Mouse (Mus musculus) embryonic stem cell, embryonic (primary cell): ENCODE measurements around the gene Tmcc3.
"Not testable (repeated sequence)": the region's sequence is repeated elsewhere in the genome, so short reads cannot be mapped to it uniquely, and the experiment has no call there.

ENCODE experiments used
- CTCF ChIA-PET, 4 experiments: fragments of 300-600 bp in 2 of 4; fragments of 350-600 bp in 2 of 4; sonication (Branson Sonifier 250); formaldehyde crosslinking; loops; one replicate each; lab custom pipeline; 2022; ENCODE audit warnings: inconsistent platforms in 2 of 4; lab: Charles Lee
- POLR2A ChIA-PET, 4 experiments: fragments of 300-600 bp in 2 of 4; fragments of 350-600 bp in 2 of 4; sonication (Branson Sonifier 250); formaldehyde crosslinking; loops; one replicate each; lab custom pipeline; 2022; ENCODE audit warnings: antibody characterized with exemption in 4 of 4, inconsistent platforms in 1 of 4; lab: Charles Lee

Tmcc3 gene

DNA sequence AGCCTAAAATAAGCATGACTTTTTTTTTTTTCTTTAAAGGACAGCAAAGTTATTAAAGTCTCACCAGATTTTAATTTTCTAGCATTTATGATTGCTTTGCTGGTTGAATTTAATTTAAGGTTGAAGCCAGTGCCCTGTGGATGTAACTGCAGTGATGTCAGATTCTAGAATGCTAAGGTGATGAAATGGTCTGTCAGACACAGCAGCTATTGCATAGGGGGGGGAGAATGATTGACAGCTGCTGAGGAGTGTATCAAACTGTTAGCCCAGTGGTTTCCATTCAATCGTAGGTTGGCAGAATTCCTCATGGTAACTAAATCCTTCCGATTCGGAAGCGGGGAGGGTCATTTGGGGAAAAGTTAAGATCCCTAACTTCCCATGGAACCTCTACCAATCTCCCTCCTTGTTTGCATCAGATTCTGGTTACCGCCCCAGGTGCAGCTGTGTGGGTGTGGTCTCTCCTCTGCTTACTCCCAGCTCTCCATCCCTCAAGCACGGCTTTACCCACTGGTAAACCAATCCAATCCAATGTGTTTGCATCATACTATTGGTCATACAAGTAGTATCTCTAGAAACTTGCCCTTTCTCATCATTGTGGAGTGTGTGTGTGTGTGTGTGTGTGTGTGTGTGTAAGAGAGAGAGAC lies 221.5 kb downstream of the Tmcc3 start:
- ChIA-PET CTCF (interaction anchor here in 3 of 4 experiments (0.6 to 1.2 kb wide), 4 partner anchors 25 to 939 kb away, joined by 3 to 4 read pairs (median 4); no protein-coding TSS in a partner anchor), POLR2A (interaction anchor here (0.5 to 3.6 kb wide), 19 partner anchors 11 to 334 kb away, joined by 3 to 14 read pairs (median 4); partner anchors contain the start of gene Ndufa12 (in 1 of the 4))

DNA sequence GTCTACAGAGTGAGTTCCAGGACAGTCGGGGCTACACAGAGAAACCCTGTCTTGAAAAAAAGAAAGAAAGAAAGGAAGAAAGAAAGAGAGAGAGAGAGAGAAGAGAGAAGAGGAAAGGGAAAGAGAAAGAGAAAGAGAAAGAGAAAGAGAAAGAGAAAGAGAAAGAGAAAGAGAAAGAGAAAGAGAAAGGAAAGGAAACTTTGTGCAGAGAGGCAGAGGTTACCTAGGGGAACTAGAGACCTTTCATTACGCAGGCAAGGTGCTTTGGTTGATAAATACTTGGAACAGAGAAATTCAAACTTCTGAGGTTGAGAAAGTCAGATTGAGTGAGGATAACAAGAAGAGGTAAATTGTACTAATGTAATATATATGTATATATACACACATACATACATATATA lies 226.9 kb downstream of the Tmcc3 start:
- CTCF ChIA-PET, POLR2A ChIA-PET: not testable (repeated sequence)

DNA sequence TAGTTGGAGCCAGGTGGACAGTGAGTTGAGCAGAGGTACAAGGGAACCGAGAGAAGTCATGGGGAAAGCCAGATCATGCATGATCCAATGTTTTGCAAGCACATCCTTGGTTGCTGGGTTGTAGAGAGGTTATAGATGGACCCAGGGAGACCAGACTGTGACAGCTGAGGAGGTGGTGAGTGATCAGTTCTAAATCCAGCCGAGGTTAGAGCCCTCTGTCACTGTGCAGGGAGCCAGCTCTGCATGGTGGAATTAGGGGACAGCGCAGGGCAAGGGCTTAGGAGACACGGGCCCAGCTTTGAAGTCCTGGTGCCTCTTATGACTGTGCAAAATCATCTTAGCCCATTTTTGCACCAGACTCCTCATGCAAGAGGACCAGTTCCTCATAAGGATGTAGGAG lies 228.5 kb downstream of the Tmcc3 start:
- CTCF ChIA-PET = no interaction called here
- POLR2A ChIA-PET = interaction anchor here in 1 of 4 experiments (2.0 kb wide), 1 partner anchor 9 kb away, joined by 4 read pairs; no protein-coding TSS in a partner anchor

DNA sequence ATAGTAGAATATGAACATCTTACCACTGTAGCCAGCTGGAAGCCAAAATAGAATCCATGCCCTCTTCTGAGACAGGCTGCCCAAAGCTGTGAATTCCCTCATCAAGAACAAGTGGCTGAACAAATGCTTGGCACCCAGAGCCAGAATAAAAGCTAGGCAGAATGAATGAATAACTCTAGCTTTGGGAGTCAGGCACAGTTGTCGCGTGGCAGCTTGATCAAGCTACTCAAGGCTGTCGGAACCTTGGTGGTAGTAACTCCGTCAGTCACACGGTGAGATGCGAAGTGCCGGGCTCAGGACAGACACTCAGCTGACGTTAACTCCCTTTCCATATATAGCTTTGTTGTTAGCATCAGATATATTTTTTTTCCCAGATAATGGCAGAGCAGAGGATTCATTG lies 232.2 kb downstream of the Tmcc3 start:
- CTCF ChIA-PET = interaction anchor here in 1 of 4 experiments (0.5 kb wide), 1 partner anchor 341 kb away, joined by 3 read pairs; no protein-coding TSS in a partner anchor
- POLR2A ChIA-PET = interaction anchor here in 2 of 4 experiments (0.5 to 1.1 kb wide), 4 partner anchors 12 to 253 kb away, joined by 3 to 5 read pairs (median 4); no protein-coding TSS in a partner anchor

DNA sequence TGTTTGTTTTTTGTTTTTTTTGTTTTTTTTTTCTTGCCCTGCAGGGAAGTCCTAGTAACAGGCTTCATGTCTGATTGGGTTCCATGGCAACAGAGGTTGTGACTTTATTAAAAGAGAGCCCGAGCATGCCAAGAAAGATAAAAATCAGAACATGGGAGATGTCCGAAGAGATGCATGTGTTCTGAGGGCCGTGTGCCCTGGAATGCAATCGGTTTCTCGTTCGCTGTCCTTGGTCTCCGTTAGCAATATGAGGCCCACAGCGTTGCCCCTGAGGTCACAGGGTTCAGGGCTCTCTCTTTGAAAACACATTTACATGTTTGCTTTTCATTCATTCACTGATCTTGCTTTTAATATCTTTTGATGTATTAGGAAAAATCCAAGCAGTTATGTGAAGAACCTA lies 233.1 kb downstream of the Tmcc3 start:
- ChIA-PET POLR2A (interaction anchor here in 2 of 4 experiments (1.5 to 2.2 kb wide), 4 partner anchors 11 to 31 kb away, joined by 3 to 8 read pairs (median 7); no protein-coding TSS in a partner anchor), CTCF (interaction anchor here in 1 of 4 experiments (0.5 kb wide), 1 partner anchor 928 kb away, joined by 3 read pairs; no protein-coding TSS in a partner anchor)

DNA sequence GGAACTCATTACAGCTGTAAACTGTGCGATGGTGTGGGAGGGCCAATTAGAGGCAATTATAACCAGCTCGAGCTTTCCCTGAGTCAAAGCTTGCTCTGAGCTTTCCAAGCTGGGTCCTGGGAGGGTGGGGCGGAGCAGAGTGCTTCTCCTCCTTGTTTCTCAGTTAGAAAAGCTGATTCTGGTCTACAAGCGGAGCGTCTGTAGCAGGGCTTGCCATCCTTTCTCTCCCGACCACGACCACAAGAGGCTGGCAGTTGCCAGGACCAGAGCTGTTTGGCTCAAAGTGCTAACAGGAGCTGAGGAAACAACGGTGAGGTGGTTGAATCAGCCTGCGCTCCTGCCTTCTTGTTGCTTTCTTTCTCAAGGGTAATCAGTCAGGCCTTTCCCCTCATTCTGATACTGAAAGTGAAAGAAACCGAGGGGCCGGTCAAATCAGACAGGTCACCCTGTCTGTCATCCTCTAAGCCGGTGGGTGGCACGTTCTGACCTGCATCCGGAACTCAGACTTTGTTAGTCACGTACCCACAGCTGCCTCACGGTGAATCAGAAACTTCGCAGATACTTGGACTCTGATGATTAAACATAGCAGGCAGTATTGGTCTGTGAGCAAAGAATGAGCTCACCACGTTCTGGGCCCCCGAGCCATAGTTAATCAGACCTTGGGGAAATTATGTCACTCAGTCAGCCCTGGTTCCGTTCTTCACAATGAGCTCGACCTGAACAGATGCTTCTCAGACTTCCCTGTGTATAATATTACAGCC lies 233.7 kb downstream of the Tmcc3 start:
- CTCF ChIA-PET = interaction anchor here in 1 of 4 experiments (0.5 kb wide), 1 partner anchor 1103 kb away, joined by 4 read pairs; no protein-coding TSS in a partner anchor
- POLR2A ChIA-PET = interaction anchor here in 3 of 4 experiments (0.6 to 2.2 kb wide), 5 partner anchors 12 to 31 kb away, joined by 3 to 8 read pairs (median 6); no protein-coding TSS in a partner anchor

DNA sequence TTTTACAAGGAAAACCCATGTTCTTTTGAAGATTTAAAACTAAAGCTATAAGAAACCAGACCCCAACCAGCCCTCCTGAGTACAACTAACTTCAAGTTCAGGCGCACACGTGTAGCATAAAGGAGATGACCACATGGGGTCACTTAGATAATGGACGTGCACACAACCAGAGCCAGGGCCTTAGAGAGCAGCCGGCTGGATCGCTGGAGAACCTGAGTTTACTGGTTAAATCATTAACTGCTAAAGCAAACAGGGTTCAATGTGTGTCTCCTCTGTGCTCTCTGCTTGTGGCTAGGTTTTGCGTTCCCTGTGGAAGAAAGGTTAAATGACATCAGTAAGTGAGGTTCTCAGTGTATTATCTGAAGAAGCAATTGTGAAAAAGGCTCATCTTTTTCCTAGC lies 234.9 kb downstream of the Tmcc3 start:
- CTCF ChIA-PET = no interaction called here

DNA sequence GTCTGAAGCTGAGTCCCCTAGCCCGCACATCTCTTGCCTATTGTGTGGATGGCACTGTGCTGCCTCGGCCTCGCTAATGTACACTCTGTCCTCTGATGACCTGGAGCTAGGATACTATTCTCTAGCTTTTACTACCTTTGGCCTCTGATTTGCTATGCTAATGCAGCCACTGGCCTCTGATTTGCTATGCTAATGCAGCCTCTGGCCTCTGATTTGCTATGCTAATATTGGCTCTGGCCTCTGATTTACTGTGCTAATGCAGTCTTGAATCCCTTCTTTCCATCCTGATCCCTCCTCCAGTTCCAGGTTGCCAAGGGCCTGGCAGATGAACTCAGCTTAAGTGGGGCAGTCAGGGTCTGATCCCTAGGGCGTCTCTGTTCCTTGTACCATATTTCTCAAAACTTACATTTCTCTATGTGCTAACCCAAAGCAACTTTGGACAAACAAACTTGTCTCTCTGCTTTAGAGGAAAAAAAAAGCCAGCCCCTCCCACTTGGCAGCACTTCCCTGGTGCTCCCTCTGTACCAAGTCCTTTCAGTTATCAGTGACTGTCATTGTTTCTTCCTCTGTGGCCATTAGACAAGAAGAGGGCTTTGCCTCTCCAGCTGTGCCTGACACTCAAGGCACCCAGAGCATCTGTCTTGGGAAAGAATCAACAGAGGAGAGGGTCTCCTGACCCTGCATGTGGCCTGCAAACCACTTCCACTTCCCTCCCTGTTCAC lies 237.9 kb downstream of the Tmcc3 start:
- CTCF ChIA-PET = interaction anchor here in 2 of 4 experiments (0.5 to 1.3 kb wide), 4 partner anchors 9 to 464 kb away, joined by 3 to 7 read pairs (median 5); no protein-coding TSS in a partner anchor
- POLR2A ChIA-PET = interaction anchor here in 2 of 4 experiments (0.8 to 2.0 kb wide), 6 partner anchors 9 to 123 kb away, joined by 3 to 6 read pairs (median 4); no protein-coding TSS in a partner anchor

More for the DNA sequence above, 234.9 kb downstream of the Tmcc3 start:
- POLR2A ChIA-PET = interaction anchor here in 2 of 4 experiments (0.6 to 2.2 kb wide), 6 partner anchors 13 to 990 kb away, joined by 3 to 8 read pairs (median 4); no protein-coding TSS in a partner anchor

DNA sequence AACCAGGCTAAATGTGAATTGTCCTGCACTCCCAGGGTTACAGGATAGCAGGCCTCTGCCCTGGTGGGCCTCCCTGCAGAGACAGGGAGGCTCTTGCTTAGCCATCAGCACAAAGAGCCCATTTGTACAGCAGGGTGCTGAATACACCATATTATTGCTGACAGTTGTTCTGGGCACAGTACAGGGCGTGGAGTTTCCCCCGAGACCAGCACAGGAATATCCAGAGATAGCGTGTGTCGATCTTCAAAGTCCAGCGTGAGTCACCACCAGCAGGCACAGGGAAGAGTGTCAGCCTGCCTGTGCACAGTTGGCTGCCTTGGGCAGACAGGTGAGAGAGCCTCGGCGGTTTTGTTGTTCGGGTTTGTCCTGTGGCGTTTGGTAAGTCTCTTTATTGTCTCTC lies 238.9 kb downstream of the Tmcc3 start:
- ChIA-PET POLR2A (no interaction called here), CTCF (no interaction called here)

DNA sequence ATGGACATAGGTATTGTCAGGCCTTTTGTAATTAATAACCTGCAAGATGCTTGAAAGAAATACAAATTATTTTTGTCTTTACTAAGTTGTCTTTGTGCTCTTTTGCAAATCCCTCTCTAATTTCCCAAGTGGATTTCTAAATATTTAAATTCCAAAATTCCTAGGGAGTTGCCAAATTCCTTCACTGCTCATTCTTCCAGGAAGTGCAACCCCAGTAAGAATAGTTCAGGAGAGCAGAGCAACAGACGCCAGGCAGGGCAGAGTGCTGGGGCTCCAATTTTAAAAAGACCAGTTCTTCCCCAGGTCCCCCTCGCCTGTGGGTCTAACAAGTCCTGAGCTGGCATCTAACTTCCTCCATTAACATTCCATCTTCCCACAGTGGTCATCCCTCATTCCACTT lies 239.3 kb downstream of the Tmcc3 start:
- ChIA-PET POLR2A (no interaction called here), CTCF (no interaction called here)

DNA sequence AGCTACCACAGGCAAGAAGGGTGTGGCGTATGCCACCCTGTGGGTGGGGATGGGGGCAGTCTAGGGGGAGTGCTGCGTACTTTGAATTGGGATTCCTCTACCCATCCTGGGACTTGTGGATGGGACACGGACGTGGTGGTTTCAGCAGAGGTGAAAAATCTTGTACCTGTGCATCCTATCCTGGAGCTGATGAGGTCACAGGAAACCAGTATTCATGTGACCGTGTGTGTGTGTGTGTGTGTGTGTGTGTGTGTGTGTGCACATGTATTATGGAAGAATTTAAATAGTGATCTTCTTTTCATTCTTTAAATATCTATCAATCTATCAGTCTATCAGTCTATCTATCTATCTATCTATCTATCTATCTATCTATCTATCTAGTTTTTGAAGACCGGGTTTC lies 239.8 kb downstream of the Tmcc3 start:
- POLR2A ChIA-PET = no interaction called here
- CTCF ChIA-PET = no interaction called here

DNA sequence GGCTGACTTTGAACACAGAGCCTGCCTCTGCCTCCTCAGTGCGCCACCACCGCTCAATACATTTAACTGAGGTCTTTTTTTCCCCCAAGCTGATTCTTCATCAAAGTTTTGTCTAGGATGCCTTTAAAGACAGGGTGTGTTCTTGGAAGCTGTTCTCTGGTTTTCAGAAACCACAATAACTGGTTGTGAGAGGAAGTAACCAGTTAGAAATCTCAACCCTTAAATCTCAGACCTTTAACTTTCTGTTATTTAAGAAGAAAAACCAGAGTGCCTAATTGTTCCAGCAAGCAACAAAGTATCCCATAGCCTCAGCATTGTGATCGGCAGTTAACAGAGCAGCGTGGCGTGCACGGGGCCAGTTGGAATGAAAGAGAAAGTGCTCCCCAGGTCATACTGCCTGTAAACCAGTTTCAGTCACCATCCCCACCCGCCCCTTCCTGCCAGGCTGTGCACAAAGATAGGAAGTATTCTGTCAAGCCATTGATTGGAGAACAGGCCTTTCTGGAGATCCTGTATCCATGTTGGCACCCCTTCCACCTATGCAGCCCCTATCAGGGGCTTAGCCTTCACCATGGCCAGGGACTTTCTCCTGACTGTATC lies 240.3 kb downstream of the Tmcc3 start:
- ChIA-PET CTCF (no interaction called here), POLR2A (no interaction called here)

DNA sequence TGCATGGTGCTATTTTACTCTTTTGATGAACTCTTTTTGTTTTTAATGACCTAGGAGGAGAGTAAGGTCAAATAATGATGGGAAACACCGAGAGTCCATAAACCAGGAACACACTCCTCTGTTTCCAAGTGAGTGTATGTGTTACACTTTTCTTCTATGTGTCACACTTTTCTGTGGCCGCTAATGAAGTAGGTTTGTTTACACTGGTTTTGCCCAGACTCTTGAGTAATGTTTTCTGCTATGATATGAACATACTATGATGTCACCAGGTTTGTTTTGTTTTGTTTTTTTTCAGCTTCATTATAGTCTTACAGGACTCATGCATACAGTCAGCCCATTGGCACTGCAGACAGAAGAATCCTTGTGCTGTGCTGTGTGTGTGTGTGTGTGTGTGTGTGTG lies 243.6 kb downstream of the Tmcc3 start:
- ChIA-PET POLR2A (interaction anchor here in 2 of 4 experiments (0.6 to 0.9 kb wide), 2 partner anchors 13 to 24 kb away, joined by 3 read pairs; no protein-coding TSS in a partner anchor), CTCF (no interaction called here)

DNA sequence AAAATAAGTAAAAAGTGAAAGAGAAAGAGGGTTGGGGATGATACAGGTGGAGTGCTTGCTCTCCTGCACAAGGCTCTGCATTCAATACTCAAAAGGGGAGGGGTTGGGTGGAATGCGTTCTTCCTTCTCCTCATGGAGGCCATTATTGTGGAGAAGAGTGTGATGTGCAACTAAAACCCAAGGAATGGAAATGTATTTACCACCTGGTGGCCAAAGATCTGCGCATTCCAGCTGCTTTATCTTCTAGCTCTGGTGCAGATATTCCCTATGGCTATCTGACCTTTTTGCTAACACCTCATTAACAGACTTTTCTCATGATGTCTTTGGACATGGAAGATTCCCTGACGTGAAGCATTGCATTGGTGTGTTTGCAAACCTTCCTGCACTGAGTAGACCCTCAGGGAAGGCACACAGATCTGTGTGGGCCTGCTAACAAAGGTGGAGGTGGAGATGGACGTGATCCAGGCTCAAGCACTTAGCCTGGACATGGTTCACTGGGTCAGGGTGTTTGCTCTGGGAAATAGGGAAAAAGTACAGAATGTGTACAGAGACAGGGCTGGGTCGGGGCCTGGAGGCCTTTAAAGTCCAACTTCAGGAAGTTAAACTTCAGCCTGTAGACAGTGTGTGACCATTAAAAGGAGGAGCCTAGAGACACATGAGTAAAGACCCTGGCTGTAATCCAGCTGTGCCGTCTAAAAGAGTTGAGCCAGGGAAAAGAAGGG lies 245.8 kb downstream of the Tmcc3 start:
- POLR2A ChIA-PET = interaction anchor here in 1 of 4 experiments (0.9 kb wide), 1 partner anchor 43 kb away, joined by 3 read pairs; no protein-coding TSS in a partner anchor
- CTCF ChIA-PET = interaction anchor here in 3 of 4 experiments (0.6 to 1.4 kb wide), 6 partner anchors 8 to 1017 kb away, joined by 3 to 4 read pairs (median 4); partner anchors contain the start of gene Ccdc38 (in 1 of the 3)

DNA sequence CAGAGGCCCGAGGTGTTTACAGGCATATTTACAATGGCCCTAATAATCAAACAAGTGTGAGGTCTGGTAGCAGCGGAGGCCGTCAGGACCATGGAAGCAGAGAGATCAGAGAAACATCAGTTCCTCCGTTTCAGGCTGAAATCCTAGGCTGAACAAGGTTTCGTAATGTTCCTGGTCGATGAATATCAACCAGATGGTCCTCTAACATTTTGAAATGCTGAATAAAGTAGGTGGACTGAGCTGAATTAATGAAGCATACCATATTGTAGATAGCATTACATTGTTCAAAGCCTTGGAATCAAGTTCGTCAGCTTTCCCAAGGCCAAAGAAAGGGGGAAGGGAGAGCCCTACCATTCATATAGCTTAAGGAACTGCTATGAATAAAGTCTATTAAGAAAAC lies 247.1 kb downstream of the Tmcc3 start:
- POLR2A ChIA-PET = no interaction called here
- CTCF ChIA-PET = interaction anchor here in 3 of 4 experiments (0.6 to 1.4 kb wide), 5 partner anchors 9 to 87 kb away, joined by 3 to 7 read pairs (median 3); no protein-coding TSS in a partner anchor

DNA sequence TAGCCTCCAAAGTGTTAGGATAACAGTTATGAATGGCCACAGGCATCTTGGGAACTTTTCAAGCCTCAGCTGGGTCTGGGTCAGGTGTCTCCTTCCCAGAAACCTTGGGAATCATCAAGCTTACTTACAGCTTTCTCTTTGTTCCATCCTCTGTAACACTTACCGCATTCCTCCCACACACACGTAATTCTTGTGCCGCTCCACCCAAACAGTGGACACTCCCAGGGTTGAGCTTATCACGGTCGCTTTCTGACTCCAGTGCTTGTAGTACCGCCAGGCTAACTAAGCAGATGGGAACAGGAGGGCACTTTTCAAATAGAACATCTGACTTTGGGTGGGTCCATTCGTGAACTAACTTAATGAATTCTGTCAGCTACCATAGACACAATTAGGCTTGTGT lies 249.6 kb downstream of the Tmcc3 start:
- POLR2A ChIA-PET = interaction anchor here in 1 of 4 experiments (0.8 to 0.9 kb wide), 2 partner anchors 28 to 362 kb away, joined by 3 read pairs; no protein-coding TSS in a partner anchor
- CTCF ChIA-PET = interaction anchor here in 1 of 4 experiments (0.7 to 1.6 kb wide), 3 partner anchors 15 to 743 kb away, joined by 3 to 5 read pairs (median 3); no protein-coding TSS in a partner anchor

DNA sequence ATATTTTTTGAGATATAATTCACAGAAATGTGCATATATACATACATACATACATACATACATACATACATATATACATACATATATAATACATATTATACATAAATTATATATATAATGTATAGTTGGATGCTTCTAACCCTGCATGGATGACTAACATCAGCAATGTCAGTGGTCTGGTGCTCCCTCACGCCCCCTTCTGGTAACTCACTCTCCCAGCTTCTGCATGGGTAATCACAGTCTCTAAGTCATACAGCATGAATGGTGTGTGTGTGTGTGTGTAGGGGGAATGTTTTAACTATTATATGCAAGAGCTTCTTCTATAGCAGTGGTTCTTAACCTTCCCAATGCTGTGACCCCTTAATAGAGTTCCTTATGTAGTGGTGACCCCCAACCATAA lies 250.4 kb downstream of the Tmcc3 start:
- ChIA-PET CTCF (interaction anchor here in 2 of 4 experiments (0.6 to 1.6 kb wide), 4 partner anchors 14 to 998 kb away, joined by 3 to 5 read pairs (median 3); no protein-coding TSS in a partner anchor), POLR2A (no interaction called here)
